Mouse (Mus musculus) cerebellum, adult 18-20 months (tissue): ENCODE data around the gene Ndst2.
A peak's percentile ranks its signal among the peaks of the same experiment; 100 is the strongest.

Source experiments
- DNase-seq, 2 experiments: peaks; one replicate each; pipeline ENCODE4 v3.0.0; 2021

Ndst2 gene

DNA sequence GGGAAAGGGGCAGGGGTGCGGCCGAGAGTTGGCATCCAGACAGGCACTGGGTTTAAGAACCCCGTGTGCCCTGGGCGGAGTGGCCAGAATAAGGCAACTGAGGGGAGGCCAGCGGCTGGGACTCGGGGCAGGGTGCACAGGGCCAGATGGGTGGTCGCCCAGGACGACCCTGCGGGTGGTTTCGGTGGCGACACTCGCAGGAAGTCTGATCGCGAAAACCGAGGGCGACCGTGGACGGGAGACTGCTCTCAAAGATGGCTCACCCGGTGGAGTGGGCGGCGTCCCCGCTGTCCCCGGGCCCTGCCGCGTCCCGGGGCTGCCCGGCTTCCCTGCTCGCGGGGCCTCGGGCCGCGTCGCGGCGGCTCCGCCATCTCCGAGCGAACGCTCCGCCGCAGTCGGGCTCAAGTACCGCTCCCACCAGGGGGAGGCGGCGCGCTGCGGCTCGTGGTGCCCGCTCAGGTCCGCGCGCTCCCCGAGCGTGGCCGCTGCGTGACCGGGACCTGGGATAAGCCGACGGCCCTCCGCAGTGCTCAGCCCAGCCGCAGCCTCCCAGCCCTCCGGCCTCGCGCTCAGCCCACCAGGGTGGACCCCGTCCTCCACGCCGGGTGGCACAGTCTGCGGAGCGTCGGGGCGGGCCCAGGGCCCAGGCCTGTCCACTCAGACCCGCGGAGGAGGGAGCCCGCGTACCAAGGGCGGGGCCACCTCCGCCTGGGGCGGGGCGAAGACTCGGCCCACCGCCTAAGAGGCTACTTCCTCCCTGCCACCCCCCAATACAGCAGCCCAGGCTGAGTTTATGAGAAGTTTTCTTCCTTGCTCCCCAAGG, at the start of gene Ndst2:
Gene Ndst2 (minus strand): TSS at position 611 of the 823 bp plus-strand sequence.
- DNase-seq: peak; percentile 90 to 91

DNA sequence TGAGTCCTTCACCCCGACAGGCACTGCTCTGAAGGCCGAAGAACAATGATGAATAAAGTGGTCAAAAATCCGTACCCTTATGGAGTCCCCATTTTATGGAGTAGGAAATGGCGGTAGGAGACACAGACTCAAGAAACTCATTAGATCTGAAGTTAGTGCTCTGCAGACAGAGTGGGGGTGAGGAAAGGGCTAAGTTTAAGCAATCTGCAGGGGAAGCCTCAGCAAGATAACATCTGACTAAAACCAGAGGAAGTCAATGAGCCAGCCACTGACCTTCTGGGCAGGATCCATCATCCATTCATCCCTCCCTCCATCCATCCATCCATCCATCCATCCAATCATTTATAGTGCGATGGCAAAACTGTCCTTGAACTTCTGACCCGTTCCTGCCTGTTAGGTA, 49.2 kb upstream of the Ndst2 start:
- DNase-seq: no peak

DNA sequence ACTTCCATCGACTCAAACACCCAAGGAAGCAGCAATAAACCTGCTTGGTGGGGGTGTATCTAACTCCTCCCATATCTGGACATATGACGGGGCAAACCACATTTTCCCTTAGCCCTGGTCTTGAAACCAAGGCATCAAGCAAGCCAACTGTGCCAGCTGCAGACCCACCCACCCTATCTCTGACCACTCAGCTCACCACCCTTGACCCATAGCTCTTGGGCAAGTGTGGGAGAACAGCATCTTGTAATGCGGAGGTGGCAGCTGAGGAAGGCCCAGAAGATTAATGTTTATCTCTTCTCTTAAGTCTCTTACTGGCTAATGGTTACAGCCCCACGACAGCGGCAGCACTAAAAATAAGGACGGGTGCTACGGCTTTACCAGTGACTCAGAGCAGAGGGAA, 48.5 kb upstream of the Ndst2 start:
- no peak for DNase-seq

- no peak for DNase-seq
Observed at GRCm38 (mm10) chr14:20780217-20780616, 45.9 kb upstream of the Ndst2 start.

GRCm38 (mm10) chr14:20778496-20778895, 44.1 kb upstream of the Ndst2 start:
- DNase-seq: no peak

DNA sequence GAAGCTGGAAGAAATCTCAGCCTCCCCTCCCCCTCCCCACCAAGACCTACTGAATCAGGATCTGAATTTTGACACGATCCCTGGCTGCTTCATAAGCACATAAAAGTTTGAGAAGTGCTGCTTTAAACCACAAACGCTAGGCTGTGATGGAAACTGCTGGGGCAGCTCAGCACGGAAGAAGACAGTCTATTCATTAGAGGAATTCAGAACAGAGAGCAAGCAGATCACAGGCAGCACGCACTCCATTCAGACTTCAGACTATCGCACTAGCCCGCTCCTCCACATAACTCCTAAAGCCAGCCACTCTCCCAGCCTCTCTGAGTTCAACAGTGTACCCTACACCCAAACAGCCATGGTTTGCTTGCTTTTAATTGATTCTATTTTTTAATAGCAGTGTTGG, 41.3 kb upstream of the Ndst2 start:
- no peak for DNase-seq

- peak in 1 of 2 experiments; percentile 35 for DNase-seq
Observed at GRCm38 (mm10) chr14:20773410-20773809, 39.0 kb upstream of the Ndst2 start.

GRCm38 (mm10) chr14:20772808-20773207, 38.4 kb upstream of the Ndst2 start:
- DNase-seq: no peak

GRCm38 (mm10) chr14:20771941-20772340, 37.6 kb upstream of the Ndst2 start:
- DNase-seq: no peak

DNA sequence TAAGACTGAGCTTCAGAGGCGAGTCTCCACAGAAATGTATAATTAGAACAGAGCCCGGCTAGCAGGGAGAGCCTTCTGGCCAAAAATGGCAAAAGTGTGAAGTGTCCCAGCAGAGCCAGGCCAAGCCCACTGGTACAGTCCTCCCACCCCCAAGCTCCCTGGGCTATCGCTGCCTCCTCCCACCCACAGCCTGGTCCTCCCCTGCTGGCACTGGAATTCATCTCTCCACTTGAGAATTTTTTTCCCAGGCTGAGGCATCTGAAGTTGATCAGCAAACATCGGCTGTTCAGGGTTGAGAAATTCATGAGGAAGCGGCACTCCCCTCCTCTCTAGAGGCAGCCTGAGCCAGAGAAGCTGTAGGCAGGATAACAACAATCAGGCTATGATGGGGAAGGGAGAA, 34.2 kb upstream of the Ndst2 start:
- no peak for DNase-seq

DNA sequence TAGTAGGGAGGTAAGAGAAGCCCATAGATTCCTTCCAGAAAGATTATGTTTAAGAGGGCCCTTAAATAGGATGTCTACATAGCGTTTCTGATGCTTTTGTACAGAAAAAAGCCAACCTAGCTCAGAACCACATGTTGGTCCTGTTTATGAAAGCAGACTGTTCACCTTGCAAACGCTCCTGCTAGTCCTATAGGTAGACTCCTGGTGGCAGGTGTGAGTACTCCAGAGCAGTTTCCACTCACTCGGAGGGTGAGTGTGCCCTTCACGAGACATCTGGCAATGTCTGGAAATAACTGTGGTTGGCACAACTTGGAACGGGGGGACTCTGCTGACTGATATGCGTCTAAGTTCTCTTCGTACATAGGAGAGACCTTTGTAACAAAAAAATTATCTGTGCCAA, 33.6 kb upstream of the Ndst2 start:
- no peak for DNase-seq

DNA sequence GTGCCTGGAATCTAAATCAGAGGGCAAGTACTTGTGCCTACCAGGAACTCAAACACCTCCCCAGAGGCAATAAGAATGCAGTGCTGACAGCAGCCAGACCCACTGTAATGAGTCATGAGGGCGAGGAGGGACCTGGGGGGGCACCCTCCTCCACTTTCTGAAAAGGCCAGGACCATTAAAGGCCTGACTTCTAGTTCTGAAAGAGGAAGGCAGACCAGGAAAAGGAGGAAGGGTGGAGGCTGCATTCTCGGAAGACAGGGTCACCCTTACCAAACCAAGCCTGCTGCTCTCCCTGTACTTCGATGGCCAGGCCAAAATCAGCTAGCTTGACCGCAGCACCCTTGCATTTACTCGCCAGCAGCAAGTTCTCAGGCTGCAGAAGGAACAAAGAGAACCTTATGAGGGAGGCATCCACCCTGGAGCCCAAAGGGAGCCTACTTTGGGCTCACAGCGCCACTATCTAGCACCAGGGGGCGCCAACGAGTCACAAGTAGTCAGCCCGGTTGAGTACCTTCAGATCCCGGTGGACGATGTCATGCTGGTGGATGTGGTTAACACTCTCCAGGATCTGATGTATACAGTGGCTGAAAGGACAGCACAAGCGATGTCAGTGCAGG, 31.4 kb upstream of the Ndst2 start:
- peak; percentile 88 to 92 for DNase-seq

DNA sequence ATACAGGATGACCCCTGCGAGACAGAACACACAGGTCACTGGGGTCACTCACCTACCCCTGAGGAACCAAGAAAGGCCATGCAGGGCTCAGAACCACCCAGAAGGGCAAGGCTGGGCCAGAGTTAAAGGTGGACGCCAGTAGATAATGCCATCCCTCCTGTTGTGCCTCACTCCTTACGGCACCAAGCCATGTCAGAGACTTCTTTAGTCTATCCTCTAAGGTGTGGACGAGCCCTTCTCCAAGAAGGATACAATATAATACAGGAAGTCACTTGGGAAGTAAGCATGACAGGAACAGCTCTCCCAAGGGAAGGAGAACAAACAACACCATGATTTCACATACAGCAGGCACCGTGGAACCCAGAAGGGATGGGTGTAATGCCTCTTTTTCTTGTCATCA, 30.6 kb upstream of the Ndst2 start:
- no peak for DNase-seq

GRCm38 (mm10) chr14:20758768-20759435, 24.5 kb upstream of the Ndst2 start:
- DNase-seq: no peak

GRCm38 (mm10) chr14:20757370-20757907, 23.1 kb upstream of the Ndst2 start:
- peak; percentile 88 to 92 for DNase-seq

DNA sequence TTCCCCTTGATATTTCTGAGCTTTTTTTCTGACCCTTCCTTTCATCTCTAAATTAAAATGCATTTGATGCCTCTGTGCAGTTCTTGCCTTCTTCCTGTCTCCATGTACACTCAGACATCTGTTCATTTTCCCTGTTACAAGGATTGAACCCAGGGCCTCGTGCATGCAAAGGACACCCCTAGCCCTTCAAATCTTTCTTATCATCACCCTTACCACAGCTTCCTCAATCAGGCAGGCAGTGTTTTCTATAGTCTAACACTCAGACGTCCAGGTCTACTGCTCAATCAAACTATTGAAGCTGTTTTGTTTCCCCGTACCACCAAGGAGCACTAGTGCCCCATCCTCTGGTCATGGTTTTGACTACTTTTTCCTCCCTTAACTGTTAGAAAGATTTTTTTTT, 19.4 kb upstream of the Ndst2 start:
- no peak for DNase-seq

GRCm38 (mm10) chr14:20750503-20750902, 16.1 kb upstream of the Ndst2 start:
- DNase-seq: no peak

- no peak for DNase-seq
Observed at GRCm38 (mm10) chr14:20749494-20750051, 15.2 kb upstream of the Ndst2 start.

DNA sequence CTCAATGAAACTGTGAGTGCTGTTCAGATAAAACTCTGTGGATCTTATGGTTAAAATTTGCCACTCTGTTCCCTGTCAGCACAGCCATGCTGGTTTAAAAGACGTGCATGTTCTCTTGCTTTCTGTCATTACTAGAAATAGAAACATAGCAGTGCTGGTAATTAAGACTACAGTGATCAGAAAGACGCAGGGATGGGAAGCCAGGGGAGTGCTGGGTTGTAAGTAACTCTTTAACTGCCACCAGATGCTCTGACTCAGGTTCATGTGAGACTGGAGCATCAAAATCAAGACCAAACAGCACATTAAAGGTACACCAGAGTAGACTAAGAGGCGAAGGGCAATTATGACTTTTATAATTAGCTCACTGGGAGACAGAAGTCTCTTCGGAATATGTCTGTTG, 14.0 kb upstream of the Ndst2 start:
- DNase-seq: no peak

DNA sequence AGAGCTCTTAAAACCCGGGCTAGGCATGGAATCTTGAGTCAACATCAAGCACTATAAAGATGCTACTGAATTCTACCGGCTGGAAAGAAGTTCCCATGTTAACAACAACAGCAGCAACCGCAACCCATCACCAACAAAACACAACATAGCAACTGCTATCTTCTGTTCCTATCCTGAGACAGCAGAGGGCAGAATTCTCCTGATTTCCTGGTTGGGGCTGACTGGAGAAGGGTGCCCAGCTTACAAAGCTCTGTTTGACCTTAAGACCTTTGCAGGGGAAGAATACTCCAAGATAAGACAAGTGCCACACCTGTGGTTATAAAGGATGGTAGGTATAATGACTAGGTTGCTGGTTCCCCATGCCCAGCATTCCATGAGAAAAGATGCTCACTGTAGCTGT, 12.6 kb upstream of the Ndst2 start:
- DNase-seq: no peak

DNA sequence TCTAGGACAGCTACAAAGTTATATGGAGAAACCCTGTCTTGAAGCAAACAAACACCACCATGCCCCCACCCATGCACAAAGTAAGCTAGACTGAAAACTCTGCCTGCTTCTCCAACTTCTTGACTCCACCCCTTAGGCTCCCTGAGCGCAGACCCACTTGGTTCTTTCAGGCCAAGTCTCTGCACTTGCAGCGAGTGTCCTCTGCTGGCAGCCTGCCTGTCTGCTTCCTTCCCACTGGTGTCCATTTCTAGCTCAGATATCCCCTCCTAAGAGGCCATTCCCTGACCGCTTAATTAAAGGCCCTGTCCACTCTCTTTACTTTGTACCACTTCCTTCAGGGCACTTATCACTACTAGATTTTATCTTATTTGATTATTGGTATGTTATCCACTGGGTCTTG, 9.3 kb upstream of the Ndst2 start:
- no peak for DNase-seq

DNA sequence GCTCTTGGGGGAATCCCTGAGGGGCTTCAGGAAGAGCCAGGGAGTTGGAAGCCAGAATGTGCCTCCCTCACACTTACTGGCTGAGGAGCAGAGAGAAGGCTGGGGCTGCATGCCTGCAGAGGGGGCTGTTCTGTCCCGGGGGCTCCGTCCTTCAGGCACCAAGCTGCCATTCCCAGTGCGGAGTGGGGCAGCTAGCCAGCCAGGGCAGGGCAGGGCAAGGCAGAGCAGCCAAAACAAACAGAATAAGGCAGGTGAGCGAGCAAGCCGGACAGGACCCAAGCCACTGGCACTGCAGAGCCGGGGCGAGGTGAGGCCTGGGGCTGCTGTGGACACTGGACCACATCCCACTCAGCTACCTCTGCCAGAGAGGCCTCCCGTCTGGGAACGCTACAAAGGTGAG, 6.9 kb upstream of the Ndst2 start:
- DNase-seq: no peak

GRCm38 (mm10) chr14:20738511-20738910, 4.1 kb upstream of the Ndst2 start:
- DNase-seq: no peak
